Mouse (Mus musculus): ENCODE results near the gene Lias.

Lias gene

GRCm38 (mm10) chr5:65425251-65425650 lies 34.0 kb downstream of the Lias start:
- no peak for DNase-seq (ENCODE audit: low read depth)

GRCm38 (mm10) chr5:65428321-65428720 lies 37.0 kb downstream of the Lias start:
- DNase-seq (ENCODE audit: low read depth), result no peak

GRCm38 (mm10) chr5:65429441-65429840 lies 38.1 kb downstream of the Lias start:
- DNase-seq (ENCODE audit: low read depth), result no peak

- peak; percentile 56 for DNase-seq (ENCODE audit: low read depth)
Observed at GRCm38 (mm10) chr5:65434471-65435362, 43.4 kb downstream of the Lias start.

- DNase-seq (ENCODE audit: low read depth), result peak; percentile 78
Observed at GRCm38 (mm10) chr5:65435363-65435805, 44.1 kb downstream of the Lias start.

GRCm38 (mm10) chr5:65435806-65436561 lies 44.7 kb downstream of the Lias start, which contains the start of gene Ugdh:
Gene Ugdh, minus strand, starts transcription at chr5:65435949.
- peak; percentile 97 for DNase-seq (ENCODE audit: low read depth)

GRCm38 (mm10) chr5:65438041-65438440 lies 46.7 kb downstream of the Lias start:
- DNase-seq (ENCODE audit: low read depth), result no peak

- DNase-seq (ENCODE audit: low read depth), result peak; percentile 87
Observed at GRCm38 (mm10) chr5:65444981-65445380, 53.7 kb downstream of the Lias start.

- no peak for DNase-seq (ENCODE audit: low read depth)
Observed at GRCm38 (mm10) chr5:65446756-65447155, 55.5 kb downstream of the Lias start.

GRCm38 (mm10) chr5:65447826-65448225 lies 56.5 kb downstream of the Lias start:
- no peak for DNase-seq (ENCODE audit: low read depth)

GRCm38 (mm10) chr5:65448941-65449340 lies 57.6 kb downstream of the Lias start:
- no peak for DNase-seq (ENCODE audit: low read depth)

GRCm38 (mm10) chr5:65454771-65455170 lies 63.5 kb downstream of the Lias start:
- DNase-seq (ENCODE audit: low read depth), result no peak

GRCm38 (mm10) chr5:65457086-65457827 lies 66.0 kb downstream of the Lias start:
- DNase-seq (ENCODE audit: low read depth), result no peak

GRCm38 (mm10) chr5:65457846-65458245 lies 66.5 kb downstream of the Lias start:
- peak; percentile 55 for DNase-seq (ENCODE audit: low read depth)

- DNase-seq (ENCODE audit: low read depth), result no peak
Observed at GRCm38 (mm10) chr5:65459454-65459853, 68.2 kb downstream of the Lias start.

Measured in 416B (cell line).